Mouse (Mus musculus) heart, embryonic 12.5 days (tissue): ENCODE results near the gene Dlx1. TPM values are rescaled to one million over a fixed set of nuclear protein-coding genes. Genes with fewer than 3 reads are reported as not detected.

Source experiments
- ATAC-seq: fragments of 200-750 bp; cut with Nextera tagmentation; 2 replicates; pipeline ENCODE4 v1.8.0; 2017; ENCODE audit warnings: moderate TSS enrichment, moderate library complexity; ENCODE audit not compliant: insufficient number of reproducible peaks, low FRiP score
- H3K27ac ChIP-seq: fragments of 300-500 bp; sonication (generic); 2 replicates; pipeline ENCODE4 v1.5.1; 2016; ENCODE audit warnings: mild to moderate bottlenecking, moderate library complexity; ENCODE audit not compliant: poor library complexity, severe bottlenecking
- H3K27me3 ChIP-seq: fragments of 300-500 bp; sonication (generic); replicated peaks from 2 replicates; pipeline ENCODE4 v1.6.1; 2016; ENCODE audit warnings: mild to moderate bottlenecking, moderate library complexity
- H3K36me3 ChIP-seq: fragments of 300-500 bp; sonication (generic); 2 replicates; pipeline ENCODE4 v1.6.1; 2016; ENCODE audit warnings: mild to moderate bottlenecking, moderate library complexity
- H3K4me1 ChIP-seq: fragments of 300-500 bp; sonication (generic); replicated peaks from 2 replicates; pipeline ENCODE4 v1.6.1; 2016; ENCODE audit warnings: mild to moderate bottlenecking
- H3K4me2 ChIP-seq: fragments of 300-500 bp; sonication (generic); 2 replicates; pipeline ENCODE4 v1.6.1; 2016; ENCODE audit warnings: mild to moderate bottlenecking, moderate library complexity
- H3K4me3 ChIP-seq: fragments of 300-500 bp; sonication (generic); 2 replicates; pipeline ENCODE4 v1.5.1; 2016; ENCODE audit warnings: mild to moderate bottlenecking
- H3K9ac ChIP-seq: fragments of 300-500 bp; sonication (generic); 2 replicates; pipeline ENCODE4 v1.6.1; 2016; ENCODE audit warnings: mild to moderate bottlenecking, moderate library complexity
- H3K9me3 ChIP-seq: fragments of 300-500 bp; sonication (generic); replicated peaks from 2 replicates; pipeline ENCODE4 v1.6.1; 2016; ENCODE audit warnings: mild to moderate bottlenecking, moderate library complexity
- WGBS: fragments of 180-500 bp; shearing (Covaris S2); methylation state at CpG from one replicate; pipeline ENCODE4 v1.1.7; 2016; 5-methylcytosine and 5-hydroxymethylcytosine counted together
- polyA plus RNA-seq: library from polyadenylated mRNA; unstranded; fragments of >200 nt; fragmentation: Nextera tagmentation; extraction: Ambion mirVana; gene quantifications from 2 replicates; pipeline ENCODE4 v1.2.1, GENCODE M21; 2016

Gene Dlx1
- polyA plus RNA-seq, 1 experiment from 2014 or later, result 0.47 TPM

DNA sequence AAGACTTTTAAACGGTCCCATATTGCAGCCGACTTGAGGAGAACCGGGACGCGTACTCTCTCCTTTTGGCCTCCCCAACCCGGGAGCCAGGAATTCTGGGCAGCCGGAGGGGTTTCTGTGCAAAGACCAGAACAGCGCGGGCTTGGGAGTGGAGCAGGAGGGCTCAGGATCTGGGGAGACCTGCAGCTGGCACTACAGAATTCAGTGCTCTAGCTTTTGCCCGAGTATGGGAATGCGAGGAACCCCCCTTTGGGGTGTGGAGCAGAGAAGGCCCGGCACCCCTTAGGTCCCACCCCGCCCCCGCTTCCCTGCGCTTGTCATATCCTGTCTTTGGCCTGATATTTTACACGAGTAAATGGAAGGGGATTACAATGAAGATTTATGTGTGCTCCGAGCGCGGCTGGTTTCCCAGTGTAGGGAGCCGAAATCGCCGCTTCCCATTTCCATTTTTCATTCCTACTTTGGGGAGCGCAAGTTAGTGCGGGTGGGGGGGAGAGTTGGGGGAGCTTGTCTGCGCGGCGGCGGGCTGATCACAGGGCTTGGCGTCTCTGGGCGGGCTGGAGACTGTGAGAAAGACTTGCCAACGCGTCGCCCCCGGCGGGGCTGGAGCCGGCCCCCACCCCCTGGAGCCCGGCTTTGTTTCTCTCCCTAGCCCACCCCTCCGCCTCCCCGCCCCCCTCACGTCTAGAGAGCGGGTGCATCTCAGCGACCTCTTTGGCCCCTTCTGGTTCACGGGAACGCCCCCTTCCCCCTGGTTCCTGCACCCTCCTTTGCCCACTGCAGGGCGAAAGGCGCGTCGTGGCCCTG is 12.9 kb downstream of the Dlx1 start:
- Histone ChIP-seq H3K9ac (no peak overlapping the region), H3K27me3 (peaks cover 92% of the 10 kb centered on the region), H3K36me3 (no peaks in the 10 kb centered on the region), H3K4me3 (peak overlapping the region; percentile 21), H3K4me1 (peaks cover 51% of the 10 kb centered on the region), H3K9me3 (no peaks in the 10 kb centered on the region), H3K4me2 (peak overlapping the region; percentile 55), H3K27ac (no peak overlapping the region)
- no peak for ATAC-seq
- under 1% methylated on average over 46 of the region's 48 CpGs for WGBS

DNA sequence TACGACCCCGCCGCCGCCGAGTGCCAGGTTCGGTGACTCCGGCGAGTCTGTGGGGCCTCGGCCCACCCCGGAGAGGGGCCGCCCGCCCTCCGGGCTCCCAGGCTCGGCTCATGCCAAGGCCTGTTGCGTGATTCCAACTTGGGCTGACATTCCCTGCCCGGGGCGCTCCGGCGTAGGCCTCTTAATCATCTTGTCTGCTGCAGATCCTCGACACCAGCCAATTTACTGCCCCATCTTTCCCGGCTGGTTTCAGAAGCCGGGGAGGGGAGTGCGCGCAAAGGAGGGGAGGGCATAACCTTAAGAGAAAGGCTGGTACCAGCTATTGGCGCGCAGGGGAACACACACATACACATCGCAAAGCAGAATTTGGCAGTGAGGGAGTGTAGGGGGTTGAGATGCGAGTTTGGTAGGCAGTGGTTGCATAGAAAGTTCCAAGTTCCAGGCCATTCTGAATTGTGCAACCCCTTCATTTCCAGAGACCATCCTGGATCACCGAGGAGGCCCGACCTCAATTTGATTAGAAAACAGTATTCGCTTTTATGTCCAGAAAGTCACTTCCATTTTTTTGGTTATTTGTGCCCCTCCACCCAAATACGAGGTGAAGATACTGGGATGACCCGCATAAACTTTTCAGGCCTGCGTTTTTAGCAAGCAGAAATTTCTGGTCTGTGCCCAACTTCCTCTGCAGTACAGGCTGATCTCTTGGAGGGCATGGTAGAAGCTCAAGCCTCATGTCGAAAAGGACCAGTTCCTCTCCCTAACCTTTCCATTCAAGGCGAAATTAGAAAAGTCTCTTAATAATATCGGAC is 13.7 kb downstream of the Dlx1 start:
- H3K27ac ChIP-seq, result no peak overlapping the region
- H3K36me3 ChIP-seq, result no peaks in the 10 kb centered on the region
- H3K4me3 ChIP-seq, result peak overlapping the region; percentile 21
- ATAC-seq, result no peak
- H3K9me3 ChIP-seq, result no peaks in the 10 kb centered on the region
- H3K4me1 ChIP-seq, result peaks cover 59% of the 10 kb centered on the region
- peaks cover 92% of the 10 kb centered on the region for H3K27me3 ChIP-seq
- H3K9ac ChIP-seq, result no peak overlapping the region
- WGBS, result 3% methylated on average over 37 of the region's 37 CpGs
- peak overlapping the region; percentile 55 for H3K4me2 ChIP-seq

DNA sequence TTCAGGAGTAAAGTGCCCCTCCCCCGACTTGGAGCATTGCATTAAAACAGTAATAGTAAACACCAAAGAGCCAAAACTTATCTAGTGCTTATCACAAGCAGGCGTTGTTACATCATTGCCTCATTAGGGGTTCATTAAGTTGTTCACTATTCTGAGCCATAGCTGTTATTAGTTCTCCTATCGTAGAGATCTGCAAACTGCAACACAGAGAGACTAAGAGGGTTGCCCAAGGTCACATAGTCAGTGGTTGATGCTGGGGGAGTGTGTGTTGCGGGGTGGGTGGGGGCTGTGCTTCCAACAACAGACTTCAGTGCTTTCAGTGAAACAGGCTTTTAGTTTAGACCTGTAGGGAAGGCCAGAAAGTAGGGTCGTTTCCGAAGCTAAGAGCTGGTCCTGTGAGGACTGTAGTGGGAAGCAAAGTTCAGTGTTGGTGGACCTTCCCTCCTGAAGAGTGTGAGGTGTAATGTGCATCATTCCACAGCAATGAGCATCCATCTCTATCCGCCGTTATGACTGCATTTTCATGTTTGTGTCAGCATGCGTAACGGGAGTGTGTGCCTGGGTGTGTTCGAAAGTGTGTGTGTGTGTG is 14.4 kb downstream of the Dlx1 start:
- 3% methylated on average over 11 of the region's 11 CpGs for WGBS

DNA sequence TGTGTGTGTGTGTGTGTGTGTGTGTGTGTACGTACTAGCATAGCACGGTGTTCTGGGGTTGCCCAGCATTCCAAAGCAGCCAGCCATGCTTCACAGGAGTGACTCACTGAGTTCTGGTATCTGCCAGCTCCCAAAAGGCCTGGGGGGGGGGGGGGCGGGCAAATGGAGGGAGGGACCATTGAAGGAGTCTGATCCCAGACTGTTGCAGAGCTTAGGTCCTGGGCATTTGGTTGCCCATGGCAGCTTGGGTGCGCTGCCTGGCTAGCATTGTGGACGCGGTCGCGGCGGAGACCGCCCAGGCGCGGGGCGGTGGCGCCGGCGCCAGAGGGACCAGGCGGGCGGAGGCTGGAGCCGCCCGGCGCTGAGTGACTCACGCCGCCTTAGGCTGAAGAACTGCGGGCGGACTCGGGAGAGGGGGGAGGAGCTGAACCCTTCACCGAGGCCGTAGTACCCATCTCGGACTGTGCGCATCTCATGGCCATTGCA is 14.9 kb downstream of the Dlx1 start:
- ATAC-seq, result no peak
- peaks cover 60% of the 10 kb centered on the region for H3K4me1 ChIP-seq
- H3K9ac ChIP-seq, result no peak overlapping the region
- no peak overlapping the region; the same call in 1 of the 2 replicates for H3K27ac ChIP-seq
- no peaks in the 10 kb centered on the region for H3K36me3 ChIP-seq
- peak overlapping the region; percentile 27 for H3K4me3 ChIP-seq
- peak overlapping the region; percentile 59 for H3K4me2 ChIP-seq
- H3K9me3 ChIP-seq, result no peaks in the 10 kb centered on the region
- H3K27me3 ChIP-seq, result peaks cover 91% of the 10 kb centered on the region
- 0% methylated on average over 29 of the region's 30 CpGs for WGBS

More for the DNA sequence above, 14.4 kb downstream of the Dlx1 start:
- ATAC-seq, result no peak
- no peak overlapping the region for H3K9ac ChIP-seq
- peak overlapping the region; percentile 59 for H3K4me2 ChIP-seq
- peaks cover 92% of the 10 kb centered on the region for H3K27me3 ChIP-seq
- H3K27ac ChIP-seq, result no peak overlapping the region
- peaks cover 60% of the 10 kb centered on the region for H3K4me1 ChIP-seq
- H3K9me3 ChIP-seq, result no peaks in the 10 kb centered on the region
- no peaks in the 10 kb centered on the region for H3K36me3 ChIP-seq
- peak overlapping the region; percentile 27; the same call in 1 of the 2 replicates for H3K4me3 ChIP-seq

DNA sequence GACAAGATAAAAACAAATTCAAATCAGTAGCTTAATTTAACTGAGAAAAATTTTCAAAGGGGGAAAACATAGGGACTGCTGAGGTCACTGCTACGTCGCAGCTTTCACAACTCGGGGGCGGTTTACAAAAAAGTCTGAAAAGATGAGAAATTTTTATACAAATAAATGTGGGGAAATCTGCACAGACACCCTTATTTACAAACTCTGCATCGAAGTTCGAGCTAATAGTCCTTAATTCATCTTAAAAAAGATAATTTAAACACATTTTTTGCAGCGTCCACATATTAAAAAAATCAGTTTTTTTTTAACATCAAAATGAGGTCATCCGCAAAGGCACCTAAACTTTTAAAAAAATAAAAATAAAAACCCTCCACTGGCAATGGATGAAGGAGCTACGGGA is 15.6 kb downstream of the Dlx1 start:
- 4% methylated on average over 9 of the region's 9 CpGs for WGBS
- Histone ChIP-seq H3K9ac (no peak overlapping the region), H3K36me3 (no peaks in the 10 kb centered on the region), H3K9me3 (no peaks in the 10 kb centered on the region), H3K27me3 (peaks cover 91% of the 10 kb centered on the region), H3K27ac (no peak overlapping the region), H3K4me1 (peaks cover 60% of the 10 kb centered on the region), H3K4me2 (0 out of 2 replicates have a peak overlapping the region, but pooled peaks have one; percentile 85), H3K4me3 (no peak overlapping the region)
- ATAC-seq, result no peak

DNA sequence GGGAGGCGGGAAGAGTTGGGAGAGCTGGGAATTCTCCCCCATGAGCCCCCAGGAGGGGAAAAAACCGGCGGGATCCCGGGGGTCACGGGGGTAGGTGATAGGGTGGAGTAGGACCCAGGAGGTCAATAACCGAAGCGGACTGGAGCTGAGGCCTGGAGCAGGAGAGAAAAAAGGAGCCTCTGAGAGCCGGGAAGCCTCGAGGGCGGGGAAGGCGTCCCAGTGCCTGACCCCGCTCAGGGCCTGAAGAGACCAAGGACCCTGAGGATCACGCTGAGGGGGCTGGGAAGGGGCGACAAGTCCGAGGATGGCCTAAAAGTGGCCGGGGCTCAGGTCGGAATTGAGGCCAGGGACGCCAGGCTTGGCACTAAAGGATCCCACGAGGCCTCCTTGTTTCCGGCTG is 16.0 kb downstream of the Dlx1 start:
- Histone ChIP-seq H3K4me1 (peaks cover 56% of the 10 kb centered on the region), H3K4me2 (peak overlapping the region; percentile 85), H3K27me3 (peaks cover 91% of the 10 kb centered on the region), H3K27ac (no peak overlapping the region), H3K9me3 (no peaks in the 10 kb centered on the region), H3K36me3 (no peaks in the 10 kb centered on the region), H3K4me3 (peak overlapping the region; percentile 53; the same call in 1 of the 2 replicates), H3K9ac (no peak overlapping the region; the same call in 1 of the 2 replicates)
- ATAC-seq, result no peak
- 4% methylated on average over 20 of the region's 20 CpGs for WGBS

DNA sequence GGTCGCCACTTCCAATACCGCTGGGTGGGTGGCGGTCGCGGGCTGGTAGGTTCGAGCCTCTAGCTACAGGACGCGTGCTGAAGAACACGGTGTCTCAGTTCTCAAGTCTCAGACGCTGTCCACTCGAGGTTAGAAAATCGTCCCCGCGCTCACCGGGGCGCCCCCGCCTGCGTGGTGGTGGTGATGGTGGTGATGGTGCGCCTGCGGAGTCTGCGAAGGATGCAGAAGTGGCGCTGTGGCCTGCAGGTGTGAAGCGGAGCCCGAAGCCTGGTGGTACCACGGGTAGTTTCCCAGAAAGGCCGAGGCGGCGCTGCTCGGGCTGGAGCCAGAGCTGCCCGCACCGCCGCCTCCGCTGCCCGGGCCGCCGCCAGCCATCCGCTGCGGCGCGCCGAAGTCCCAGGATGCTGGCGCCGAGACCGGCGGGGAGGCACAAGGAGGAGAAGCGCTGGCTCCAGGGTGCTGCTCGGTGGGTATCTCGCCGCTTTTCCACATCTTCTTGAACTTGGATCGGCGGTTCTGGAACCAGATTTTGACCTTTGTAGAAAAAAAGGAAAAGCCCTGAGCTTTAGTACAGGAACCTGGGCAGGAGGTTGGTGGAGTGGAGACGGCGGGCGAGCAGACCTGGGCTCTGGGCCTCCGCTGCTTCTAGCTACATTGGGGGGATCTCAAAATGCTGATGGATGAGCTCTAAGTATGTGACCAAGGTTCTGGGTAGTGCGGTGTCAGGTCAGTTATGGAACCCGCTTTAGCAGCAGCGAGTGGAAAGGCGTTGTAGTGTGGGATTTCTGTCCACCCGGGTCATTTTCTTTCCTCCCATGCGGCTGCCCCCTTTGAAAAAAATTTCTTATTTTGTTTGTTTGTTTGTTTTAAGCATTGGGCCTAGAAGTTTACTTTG is 16.7 kb downstream of the Dlx1 start:
- Histone ChIP-seq H3K36me3 (no peaks in the 10 kb centered on the region), H3K4me2 (peak overlapping the region; percentile 85), H3K4me3 (peak overlapping the region; percentile 53), H3K27me3 (peaks cover 91% of the 10 kb centered on the region), H3K9ac (no peak overlapping the region), H3K4me1 (peaks cover 51% of the 10 kb centered on the region), H3K9me3 (no peaks in the 10 kb centered on the region), H3K27ac (no peak overlapping the region)
- 2% methylated on average over 61 of the region's 61 CpGs for WGBS
- ATAC-seq, result no peak

DNA sequence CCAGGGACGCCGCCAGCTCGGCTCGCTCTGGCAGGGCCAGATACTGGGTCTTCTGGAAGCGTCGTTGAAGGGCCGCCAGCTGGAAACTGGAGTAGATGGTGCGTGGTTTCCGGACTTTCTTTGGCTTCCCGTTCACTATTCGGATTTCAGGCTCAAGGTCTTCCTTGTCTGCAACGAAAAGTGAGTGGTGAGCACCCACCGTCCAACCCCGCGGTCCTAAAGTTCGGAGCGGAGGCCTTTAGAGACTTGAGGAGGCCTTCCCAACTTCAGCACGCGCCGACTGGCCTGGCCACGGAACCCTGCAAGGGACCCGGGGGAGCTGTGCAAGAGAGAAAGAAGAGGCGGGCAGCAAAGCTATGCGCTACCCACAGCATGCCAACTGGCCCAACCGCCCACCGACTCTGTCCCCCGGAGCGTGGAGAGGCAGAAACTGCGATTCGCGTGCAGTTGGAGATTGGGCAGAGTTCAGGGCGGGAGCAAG is 17.5 kb downstream of the Dlx1 start:
- ATAC-seq, result no peak

DNA sequence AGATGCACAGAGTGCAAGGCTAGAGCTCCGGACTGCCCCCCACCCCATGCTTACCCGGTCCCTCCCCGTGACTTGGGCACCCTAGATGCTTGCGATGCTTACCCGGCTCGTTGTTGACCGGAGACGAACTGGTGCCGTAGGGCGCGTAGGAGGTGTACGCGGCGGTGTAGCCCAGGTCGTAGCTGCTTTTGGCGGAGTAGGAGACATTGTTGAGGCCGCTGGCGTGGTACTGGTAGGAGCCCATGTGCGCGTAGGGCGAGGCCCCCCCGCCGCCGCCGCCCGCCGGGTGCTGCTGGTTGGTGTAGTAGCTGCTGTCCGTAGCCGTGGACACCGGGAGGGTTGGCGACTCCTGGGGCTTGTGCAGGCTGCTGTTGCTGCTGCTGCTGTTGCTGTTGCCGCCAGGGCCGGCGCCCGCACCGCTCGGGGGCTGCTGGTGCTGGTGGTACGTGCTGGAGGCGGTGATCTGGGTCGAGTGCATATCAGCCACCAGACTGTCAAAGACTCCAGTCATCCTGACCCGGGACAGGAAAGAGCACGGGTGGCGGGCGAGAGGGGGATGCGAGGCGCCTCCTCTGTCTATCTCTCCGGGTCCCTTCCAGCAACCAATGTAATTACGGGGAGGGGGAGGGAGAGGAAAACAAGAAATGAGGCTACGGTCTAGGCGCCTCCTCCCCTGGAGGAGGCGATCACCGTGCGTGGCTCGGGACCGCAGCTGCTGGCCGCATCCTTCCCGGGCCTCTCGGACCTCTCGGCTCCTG is 18.1 kb downstream of the Dlx1 start:
- H3K4me2 ChIP-seq, result peak overlapping the region; percentile 85
- ATAC-seq, result peak; percentile 36
- no peaks in the 10 kb centered on the region for H3K36me3 ChIP-seq
- peak overlapping the region; percentile 42; the same call in 1 of the 2 replicates for H3K9ac ChIP-seq
- H3K9me3 ChIP-seq, result no peaks in the 10 kb centered on the region
- under 1% methylated on average over 59 of the region's 59 CpGs for WGBS
- H3K27me3 ChIP-seq, result peaks cover 91% of the 10 kb centered on the region
- no peak overlapping the region for H3K27ac ChIP-seq
- peaks cover 39% of the 10 kb centered on the region for H3K4me1 ChIP-seq
- peak overlapping the region; percentile 53 for H3K4me3 ChIP-seq

More for the DNA sequence above, 17.5 kb downstream of the Dlx1 start:
- WGBS, result under 1% methylated on average over 32 of the region's 32 CpGs
- H3K9me3 ChIP-seq, result no peaks in the 10 kb centered on the region
- H3K36me3 ChIP-seq, result no peaks in the 10 kb centered on the region
- peaks cover 45% of the 10 kb centered on the region for H3K4me1 ChIP-seq
- H3K27ac ChIP-seq, result no peak overlapping the region
- peaks cover 91% of the 10 kb centered on the region for H3K27me3 ChIP-seq
- H3K9ac ChIP-seq, result no peak overlapping the region
- H3K4me2 ChIP-seq, result peak overlapping the region; percentile 85
- H3K4me3 ChIP-seq, result peak overlapping the region; percentile 53
